Mouse (Mus musculus) kidney, adult 11 months (tissue): ENCODE measurements around the gene Galp.
"Not testable (repeated sequence)": the region's sequence is repeated elsewhere in the genome, so short reads cannot be mapped to it uniquely, and the experiment has no call there.

Source experiments
- DNase-seq: peaks from one replicate; pipeline ENCODE4 v3.0.0; 2022

The Galp gene

DNA sequence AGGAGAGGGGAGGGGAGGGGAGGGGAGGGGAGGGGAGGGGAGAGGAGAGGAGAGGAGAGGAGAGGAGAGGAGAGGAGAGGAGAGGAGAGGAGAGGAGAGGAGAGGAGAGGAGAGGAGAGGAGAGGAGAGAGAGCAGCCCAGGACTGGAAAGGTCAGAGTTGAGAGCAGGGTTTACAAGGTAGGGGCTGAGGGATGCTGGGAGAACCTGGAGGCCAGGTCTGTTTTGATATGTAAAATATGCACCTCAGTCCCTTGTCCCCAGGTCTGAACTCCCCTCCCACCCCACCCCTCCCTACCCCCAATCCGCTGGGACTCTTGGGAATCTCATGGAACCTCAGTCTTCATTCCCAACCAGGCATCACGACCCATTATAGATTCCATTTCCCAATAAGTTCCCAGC is 63.1 kb downstream of the Galp start:
- DNase-seq = not testable (repeated sequence)

- DNase-seq = no peak
These were observed 65.2 kb downstream of the Galp start for GRCm38 (mm10) chr7:6262120-6262519.

- DNase-seq = no peak
These were observed 66.1 kb downstream of the Galp start for GRCm38 (mm10) chr7:6262984-6263383.

GRCm38 (mm10) chr7:6265695-6266094 is 68.8 kb downstream of the Galp start:
- DNase-seq = no peak
